Mouse (Mus musculus): ENCODE data around the gene Cyb561a3. TPM values are rescaled to one million over a fixed set of nuclear protein-coding genes. Genes with fewer than 3 reads are reported as not detected.

Gene Cyb561a3
- polyA plus RNA-seq, 1 experiment from 2014 or later = 24.1 TPM

DNA sequence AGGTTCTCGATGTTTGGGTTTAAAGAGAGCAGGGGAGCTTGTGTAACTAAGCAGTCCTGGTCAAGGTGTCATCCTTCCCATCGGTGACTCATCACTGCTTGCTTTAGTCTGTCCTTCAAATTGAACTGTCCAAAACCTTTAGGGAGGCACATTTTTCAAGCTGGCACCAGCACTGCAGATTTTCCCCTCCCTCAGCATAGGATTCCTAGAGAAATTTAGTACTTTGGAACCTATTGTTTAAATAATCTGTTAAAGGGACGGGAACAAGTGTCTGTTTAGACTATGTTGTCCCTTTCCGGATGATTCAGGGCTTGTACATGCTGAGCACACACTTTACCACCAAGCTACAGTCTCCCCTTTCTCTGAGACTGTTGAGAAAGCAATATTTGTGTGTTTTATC lies 11.8 kb upstream of the Cyb561a3 start:
- ATAC-seq (replicated peaks) = no peak
- Histone ChIP-seq H3K4me3 (no peak overlapping the region), H3K4me2 (no peak overlapping the region), H3K36me3 (replicated peaks) (peaks cover 9% of the 10 kb centered on the region; the same call in 1 of the 2 replicates), H3K27me3 (replicated peaks) (no peaks in the 10 kb centered on the region), H3K9ac (no peak overlapping the region), H3K9me3 (no peaks in the 10 kb centered on the region), H3K4me1 (no peaks in the 10 kb centered on the region), H3K27ac (no peak overlapping the region)
- 88% methylated on average over 4 of the region's 4 CpGs for whole genome bisulfite sequencing

DNA sequence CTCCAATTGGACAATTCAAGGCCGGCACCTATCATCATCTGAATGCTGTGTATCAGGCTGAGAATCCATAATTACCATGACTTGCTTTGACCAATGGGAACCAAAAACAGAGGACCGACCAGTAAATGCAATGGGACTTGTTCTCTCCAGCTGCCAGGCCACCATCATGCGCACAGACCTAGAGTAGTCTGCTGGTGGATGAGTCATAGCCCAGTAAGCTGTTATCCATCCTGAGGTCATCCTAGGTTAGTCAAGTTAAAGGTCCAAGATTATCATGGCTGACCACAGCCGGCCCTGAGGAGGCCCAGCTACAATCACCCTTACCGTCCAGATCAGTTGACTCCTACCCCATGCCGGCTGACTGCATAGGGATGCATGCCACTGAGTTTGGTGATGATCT lies 7.3 kb upstream of the Cyb561a3 start:
- Histone ChIP-seq H3K9ac (no peak overlapping the region), H3K4me3 (no peak overlapping the region), H3K9me3 (no peaks in the 10 kb centered on the region), H3K4me1 (no peaks in the 10 kb centered on the region), H3K27ac (no peak overlapping the region), H3K27me3 (replicated peaks) (no peaks in the 10 kb centered on the region), H3K4me2 (no peak overlapping the region), H3K36me3 (replicated peaks) (peaks cover 45% of the 10 kb centered on the region; the same call in 1 of the 2 replicates)
- 95% methylated on average over 6 of the region's 6 CpGs for WGBS
- ATAC-seq (replicated peaks) = no peak

DNA sequence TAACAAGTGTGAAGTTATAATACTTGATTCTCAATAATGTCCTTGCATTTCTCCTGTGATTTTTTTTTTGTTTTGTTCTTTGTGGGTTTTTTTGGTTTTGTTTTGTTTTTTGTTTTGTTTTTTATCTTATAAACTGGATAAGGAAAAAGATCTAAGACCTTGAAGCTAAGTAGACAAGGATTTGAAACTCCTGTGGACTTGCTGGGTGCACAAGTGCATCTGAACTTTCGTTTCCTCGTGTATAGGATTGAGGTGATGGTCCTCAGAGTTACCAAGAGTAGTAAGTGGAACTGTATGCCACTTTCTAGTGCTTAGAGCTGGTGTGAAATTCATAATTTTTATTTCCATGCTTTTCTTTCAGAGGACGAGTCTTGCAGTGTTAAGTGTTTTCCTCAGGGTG lies 3.1 kb downstream of the Cyb561a3 start:
- 83% methylated on average over 3 of the region's 3 CpGs for WGBS

DNA sequence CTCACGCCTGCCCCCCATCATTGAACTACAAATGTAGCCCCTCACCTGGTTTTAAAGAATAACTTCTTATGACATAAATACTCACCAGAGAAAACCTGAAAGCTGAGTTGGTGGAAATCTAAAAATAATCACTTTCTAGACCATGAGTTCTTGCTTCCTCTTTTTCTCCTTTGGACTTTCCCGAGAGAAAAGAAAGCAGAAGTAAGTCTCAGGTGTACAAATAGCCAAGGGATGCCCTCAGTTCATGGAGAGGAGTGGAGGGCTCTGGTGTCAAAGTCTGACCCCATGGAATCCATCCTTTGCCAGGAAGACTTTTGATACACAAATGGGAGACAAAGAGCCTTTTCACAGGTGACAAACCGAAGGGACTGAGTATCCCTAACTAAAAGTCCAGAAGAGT lies 3.8 kb downstream of the Cyb561a3 start:
- Histone ChIP-seq H3K9ac (no peak overlapping the region), H3K4me3 (no peak overlapping the region), H3K27me3 (replicated peaks) (no peaks in the 10 kb centered on the region), H3K27ac (no peak overlapping the region), H3K4me1 (peaks cover 20% of the 10 kb centered on the region), H3K9me3 (no peaks in the 10 kb centered on the region), H3K4me2 (no peak overlapping the region), H3K36me3 (replicated peaks) (no peaks in the 10 kb centered on the region; the same call in 1 of the 2 replicates)
- WGBS = 76% methylated on average over 3 of the region's 3 CpGs
- ATAC-seq (replicated peaks) = no peak

More for the DNA sequence above, 3.1 kb downstream of the Cyb561a3 start:
- H3K9ac ChIP-seq = no peak overlapping the region
- H3K36me3 ChIP-seq (replicated peaks) = peaks cover 1% of the 10 kb centered on the region; the same call in 1 of the 2 replicates
- H3K27ac ChIP-seq = no peak overlapping the region
- H3K4me2 ChIP-seq = no peak overlapping the region
- no peaks in the 10 kb centered on the region for H3K27me3 ChIP-seq (replicated peaks)
- no peaks in the 10 kb centered on the region for H3K9me3 ChIP-seq
- no peak overlapping the region for H3K4me3 ChIP-seq
- no peak for ATAC-seq (replicated peaks)
- H3K4me1 ChIP-seq = peaks cover 26% of the 10 kb centered on the region

DNA sequence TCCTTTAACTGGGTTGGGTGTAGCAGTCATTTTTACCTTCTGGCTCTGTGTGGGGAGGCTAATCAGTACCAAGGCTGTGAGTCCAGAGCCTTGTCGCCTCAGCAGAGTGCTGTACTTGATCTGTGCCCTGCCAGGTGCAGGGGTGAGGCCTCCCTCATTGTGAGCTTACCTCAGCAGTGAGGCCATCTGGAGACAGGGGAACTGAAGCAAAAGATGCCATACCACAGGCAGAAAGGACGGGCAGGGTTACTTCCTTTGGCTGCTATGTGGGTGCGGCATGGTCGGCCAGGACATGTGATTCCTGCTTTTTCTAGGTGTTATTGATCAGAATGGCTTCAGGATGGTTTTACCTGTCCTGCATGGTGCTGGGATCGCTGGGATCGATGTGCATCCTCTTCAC lies 5.0 kb downstream of the Cyb561a3 start:
- H3K4me2 ChIP-seq = no peak overlapping the region
- H3K9me3 ChIP-seq = no peaks in the 10 kb centered on the region

DNA sequence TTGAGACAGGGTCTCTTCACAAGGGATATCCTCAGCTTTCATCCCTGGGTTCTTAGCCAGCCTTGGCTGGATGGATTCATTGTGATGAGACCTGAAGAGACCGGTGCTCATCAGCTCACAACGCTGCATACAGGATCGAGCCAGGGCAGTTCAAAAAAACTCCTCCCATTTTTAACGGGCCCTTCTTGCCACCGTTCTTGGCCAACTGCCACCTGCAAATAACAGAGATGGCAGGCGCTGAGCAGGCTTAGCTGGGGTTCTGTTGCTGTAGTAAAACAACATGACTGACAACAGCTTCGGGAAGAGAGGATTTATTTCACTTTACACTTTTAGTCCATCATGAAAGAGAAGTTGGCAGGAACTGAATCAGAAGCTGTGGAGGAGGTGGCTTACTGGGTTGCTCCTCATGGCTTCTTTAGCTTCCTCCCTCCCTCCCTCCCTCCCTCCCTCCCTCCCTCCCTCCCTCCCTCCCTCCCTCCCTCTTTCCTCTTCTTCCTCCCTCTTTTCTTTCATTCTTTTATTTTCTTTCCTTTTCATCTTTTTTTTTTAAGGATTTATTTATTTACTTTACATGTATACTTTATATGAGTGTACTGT lies 6.7 kb downstream of the Cyb561a3 start:
- no peak for ATAC-seq (replicated peaks)

More for the DNA sequence above, 5.0 kb downstream of the Cyb561a3 start:
- no peak for ATAC-seq (replicated peaks)
- Histone ChIP-seq H3K27ac (no peak overlapping the region), H3K36me3 (replicated peaks) (no peaks in the 10 kb centered on the region; the same call in 1 of the 2 replicates), H3K4me1 (peaks cover 13% of the 10 kb centered on the region), H3K27me3 (replicated peaks) (no peaks in the 10 kb centered on the region), H3K4me3 (no peak overlapping the region), H3K9ac (no peak overlapping the region)
- WGBS = 84% methylated on average over 6 of the region's 6 CpGs

DNA sequence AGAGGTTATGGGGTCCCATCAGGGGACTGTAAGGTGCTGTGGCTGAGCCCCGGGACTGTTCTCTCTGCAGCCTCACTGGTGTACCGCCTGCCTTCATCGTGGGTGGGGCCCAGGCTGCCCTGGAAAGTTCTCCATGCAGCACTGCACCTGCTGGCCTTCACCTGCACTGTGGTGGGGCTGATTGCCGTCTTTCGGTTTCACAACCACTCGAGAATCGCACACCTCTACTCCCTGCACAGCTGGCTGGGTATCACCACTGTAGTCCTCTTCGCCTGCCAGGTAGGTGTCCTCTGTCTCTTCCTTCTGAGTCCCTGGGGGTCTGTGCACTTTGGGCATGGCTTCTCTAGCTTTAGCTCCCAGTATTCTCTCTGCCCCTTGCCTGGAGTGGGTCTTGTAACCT lies 8.1 kb downstream of the Cyb561a3 start:
- no peak overlapping the region for H3K9ac ChIP-seq
- H3K27ac ChIP-seq = no peak overlapping the region
- no peaks in the 10 kb centered on the region for H3K27me3 ChIP-seq (replicated peaks)
- 91% methylated on average over 8 of the region's 8 CpGs for WGBS
- H3K4me3 ChIP-seq = no peak overlapping the region
- H3K36me3 ChIP-seq (replicated peaks) = no peaks in the 10 kb centered on the region; the same call in 1 of the 2 replicates
- no peaks in the 10 kb centered on the region for H3K4me1 ChIP-seq
- ATAC-seq (replicated peaks) = no peak
- H3K9me3 ChIP-seq = no peaks in the 10 kb centered on the region
- no peak overlapping the region for H3K4me2 ChIP-seq

More for the DNA sequence above, 6.7 kb downstream of the Cyb561a3 start:
- H3K27ac ChIP-seq = no peak overlapping the region
- H3K27me3 ChIP-seq (replicated peaks) = no peaks in the 10 kb centered on the region
- H3K4me3 ChIP-seq = no peak overlapping the region
- peaks cover 2% of the 10 kb centered on the region; the same call in 1 of the 2 replicates for H3K4me1 ChIP-seq
- WGBS = 54% methylated on average over 7 of the region's 7 CpGs
- H3K36me3 ChIP-seq (replicated peaks) = no peaks in the 10 kb centered on the region; the same call in 1 of the 2 replicates
- H3K9ac ChIP-seq = no peak overlapping the region
- no peaks in the 10 kb centered on the region for H3K9me3 ChIP-seq
- H3K4me2 ChIP-seq = no peak overlapping the region

DNA sequence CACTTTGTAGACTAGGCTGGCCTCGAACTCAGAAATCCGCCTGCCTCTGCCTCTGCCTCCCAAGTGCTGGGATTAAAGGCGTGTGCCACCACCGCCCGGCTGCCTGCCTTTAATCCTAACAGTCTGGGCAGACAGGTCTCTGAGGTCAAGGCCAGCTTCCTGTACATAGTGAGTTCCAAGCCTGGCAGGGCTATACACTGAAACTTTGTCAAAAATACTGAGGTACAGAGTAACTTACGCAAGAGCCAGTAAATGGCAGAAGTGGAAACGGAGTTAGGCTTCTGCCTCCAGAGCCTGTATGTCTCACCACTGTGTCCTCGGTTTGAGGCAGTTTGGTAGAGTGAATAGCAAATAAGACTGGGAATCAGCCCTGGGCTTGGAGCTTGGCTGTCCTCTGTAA lies 10.3 kb downstream of the Cyb561a3 start:
- Histone ChIP-seq H3K36me3 (replicated peaks) (no peaks in the 10 kb centered on the region), H3K4me1 (no peaks in the 10 kb centered on the region), H3K4me3 (no peak overlapping the region), H3K27me3 (replicated peaks) (no peaks in the 10 kb centered on the region), H3K9ac (no peak overlapping the region), H3K27ac (no peak overlapping the region), H3K9me3 (no peaks in the 10 kb centered on the region), H3K4me2 (no peak overlapping the region)
- no peak for ATAC-seq (replicated peaks)
- 93% methylated on average over 8 of the region's 8 CpGs for WGBS

DNA sequence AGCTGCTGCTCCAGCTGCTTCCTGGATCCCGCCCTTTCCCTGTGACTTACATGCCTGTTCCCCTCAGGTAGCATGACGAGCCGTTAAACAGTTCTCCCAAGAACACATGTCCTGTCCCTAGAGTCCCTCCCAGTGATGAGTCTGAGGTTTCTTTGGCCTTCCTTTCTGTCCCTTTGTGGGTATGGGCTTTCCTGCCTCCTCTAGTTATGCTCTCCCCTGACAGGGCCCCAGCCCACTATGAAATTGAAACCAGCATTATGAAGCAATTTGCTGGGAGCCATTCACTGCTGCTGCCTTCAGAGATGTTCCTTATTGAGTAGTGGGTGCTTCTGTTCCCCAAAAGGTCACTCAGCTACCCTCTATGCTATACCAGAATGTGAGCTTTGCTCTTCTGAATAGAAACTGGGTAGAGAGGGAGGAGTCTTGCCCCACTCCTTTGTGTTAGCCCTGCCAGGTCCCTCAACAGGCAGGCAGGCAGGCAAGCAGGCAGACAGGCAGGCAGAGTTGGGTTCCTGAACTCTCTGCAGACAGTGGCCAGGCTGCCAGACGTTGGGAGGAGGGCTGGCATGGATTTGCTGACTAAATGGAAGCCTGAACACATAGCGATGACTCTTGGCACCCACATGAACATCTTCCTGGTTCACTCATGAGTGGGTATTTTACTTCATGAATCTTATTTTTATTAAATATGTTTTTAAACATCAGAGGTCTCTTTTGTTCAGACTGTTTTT lies 12.3 kb downstream of the Cyb561a3 start:
- Histone ChIP-seq H3K36me3 (replicated peaks) (peaks cover 10% of the 10 kb centered on the region; the same call in 1 of the 2 replicates), H3K4me3 (no peak overlapping the region), H3K27me3 (replicated peaks) (no peaks in the 10 kb centered on the region), H3K4me1 (no peaks in the 10 kb centered on the region), H3K4me2 (no peak overlapping the region), H3K9ac (no peak overlapping the region), H3K9me3 (no peaks in the 10 kb centered on the region), H3K27ac (no peak overlapping the region)
- WGBS = 73% methylated on average over 5 of the region's 5 CpGs
- ATAC-seq (replicated peaks) = no peak

DNA sequence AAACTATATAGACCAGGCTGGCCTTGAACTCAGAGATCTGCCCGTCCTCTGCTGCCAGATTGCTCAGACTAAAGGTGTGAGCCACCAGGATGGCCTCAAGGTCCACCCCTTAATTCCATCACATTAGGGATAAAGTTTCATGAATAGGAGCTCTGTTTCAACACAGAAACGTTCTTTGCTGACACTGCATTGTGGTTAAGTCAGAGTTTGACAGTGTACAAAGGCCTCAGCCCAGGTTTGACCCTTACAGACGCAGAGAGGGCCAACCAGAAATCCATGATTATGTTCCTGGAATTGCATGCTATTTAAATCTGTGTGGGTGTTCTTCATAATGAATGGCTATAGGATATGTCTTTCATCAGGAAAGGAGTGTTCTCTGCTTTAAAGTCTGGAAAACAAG lies 13.3 kb downstream of the Cyb561a3 start:
- peaks cover 14% of the 10 kb centered on the region; the same call in 1 of the 2 replicates for H3K36me3 ChIP-seq (replicated peaks)
- H3K4me3 ChIP-seq = no peak overlapping the region
- ATAC-seq (replicated peaks) = no peak
- no peaks in the 10 kb centered on the region for H3K27me3 ChIP-seq (replicated peaks)
- H3K4me1 ChIP-seq = no peaks in the 10 kb centered on the region
- 79% methylated on average over 3 of the region's 3 CpGs for WGBS
- no peak overlapping the region for H3K9ac ChIP-seq
- H3K27ac ChIP-seq = no peak overlapping the region
- H3K4me2 ChIP-seq = no peak overlapping the region
- H3K9me3 ChIP-seq = no peaks in the 10 kb centered on the region

DNA sequence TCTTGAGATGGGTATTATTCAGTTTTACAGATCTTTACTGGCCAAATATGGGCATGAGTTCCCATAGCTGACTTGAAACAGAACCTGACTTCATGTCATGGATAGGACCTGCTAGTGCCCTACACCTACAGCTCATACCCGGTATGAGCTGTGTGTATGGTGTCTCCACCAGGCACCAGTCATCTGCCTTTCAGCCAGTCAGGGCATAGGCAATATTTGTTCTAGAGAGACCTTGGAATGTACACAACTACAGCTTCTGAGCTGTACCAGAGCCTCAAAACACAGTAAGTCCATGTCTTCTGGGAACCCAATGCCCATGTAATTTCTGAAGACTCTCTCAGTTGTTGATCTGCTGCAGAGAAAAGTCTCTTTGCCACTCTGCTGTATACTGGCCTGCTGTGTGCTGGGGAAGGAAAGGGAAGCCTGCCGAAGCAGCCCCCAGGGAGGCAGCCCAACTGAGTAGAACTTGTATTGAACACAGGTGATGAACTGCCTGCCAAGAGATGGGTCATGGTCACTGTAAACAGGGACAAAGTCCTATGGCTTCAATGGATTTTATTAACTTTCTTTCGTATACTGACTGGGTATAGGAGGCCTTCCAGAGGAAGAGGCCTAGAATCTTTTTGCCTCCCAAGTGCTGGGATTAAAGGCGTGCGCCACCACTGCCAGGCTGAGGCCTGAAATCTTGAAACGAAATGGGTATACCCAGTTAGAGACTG lies 14.8 kb downstream of the Cyb561a3 start:
- Histone ChIP-seq H3K9ac (no peak overlapping the region), H3K9me3 (no peaks in the 10 kb centered on the region), H3K4me2 (no peak overlapping the region), H3K27me3 (replicated peaks) (no peaks in the 10 kb centered on the region), H3K36me3 (replicated peaks) (peaks cover 14% of the 10 kb centered on the region; the same call in 1 of the 2 replicates), H3K27ac (no peak overlapping the region), H3K4me3 (no peak overlapping the region), H3K4me1 (no peaks in the 10 kb centered on the region)
- no peak for ATAC-seq (replicated peaks)
- 93% methylated on average over 6 of the region's 6 CpGs for WGBS

DNA sequence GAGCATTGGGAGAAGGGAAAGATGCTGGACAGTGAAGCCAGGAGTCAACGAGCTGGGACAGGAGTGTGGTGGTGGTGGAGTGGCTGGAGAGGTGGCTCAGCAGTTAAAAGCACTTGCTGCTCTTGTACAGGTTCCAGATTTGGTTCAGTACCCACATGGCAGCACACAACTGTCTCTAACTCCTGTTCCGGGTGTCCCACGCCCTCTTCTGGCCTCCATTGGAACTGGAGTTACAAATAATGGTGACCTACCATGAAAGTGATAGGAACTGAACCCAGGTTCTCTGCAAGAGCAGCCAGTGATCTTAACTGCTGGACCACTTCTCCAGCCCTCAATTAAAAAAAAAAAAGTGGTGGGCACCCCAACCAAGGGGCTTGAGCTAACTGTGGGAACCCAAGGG lies 21.2 kb downstream of the Cyb561a3 start:
- Histone ChIP-seq H3K9ac (no peak overlapping the region), H3K9me3 (no peaks in the 10 kb centered on the region), H3K4me3 (no peak overlapping the region), H3K27ac (no peak overlapping the region), H3K27me3 (replicated peaks) (no peaks in the 10 kb centered on the region), H3K4me1 (peaks cover 10% of the 10 kb centered on the region), H3K36me3 (replicated peaks) (0 out of 2 replicates have a peak, but pooled peaks cover 6% of the 10 kb centered on the region), H3K4me2 (no peak overlapping the region)
- no peak for ATAC-seq (replicated peaks)
- WGBS = 49% methylated on average over 3 of the region's 3 CpGs

Data from midbrain, embryonic 15.5 days (tissue).